Mouse (Mus musculus): ENCODE data around the gene Polr2f. TPM values are rescaled to one million over a fixed set of nuclear protein-coding genes. Genes with fewer than 3 reads are reported as not detected.

Polr2f gene
- polyA plus RNA-seq, 1 experiment from 2014 or later: 256 TPM

DNA sequence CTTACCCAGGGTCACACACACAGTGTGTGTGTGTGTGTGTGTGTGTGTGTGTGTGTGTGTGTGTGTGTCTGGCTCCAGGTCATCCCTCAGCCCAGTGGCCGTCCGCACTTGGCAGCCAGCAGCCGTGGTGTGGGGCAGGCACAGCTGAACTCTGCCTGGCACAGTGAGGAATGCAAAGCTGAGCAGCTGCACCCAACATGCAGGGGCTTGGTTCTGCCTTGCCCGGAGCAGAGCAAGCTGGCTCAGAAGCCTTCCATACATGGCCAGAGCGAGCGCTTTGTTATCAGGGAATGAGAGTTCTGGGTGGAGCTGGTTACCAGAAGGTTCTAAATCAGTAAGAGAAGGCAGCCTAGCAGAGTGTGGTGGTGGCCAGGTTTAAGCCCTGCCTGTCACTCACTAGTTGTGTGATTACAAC lies 43.2 kb upstream of the Polr2f start:
- peaks cover 21% of the 10 kb centered on the region for H3K36me3 ChIP-seq (ENCODE audit: control insufficient read depth, insufficient read depth)
- H3K27ac ChIP-seq (ENCODE audit: low read depth, low read length): 0 out of 2 replicates have a peak overlapping the region, but pooled peaks have one; percentile 3
- H3K27me3 ChIP-seq (replicated peaks; ENCODE audit: control insufficient read depth, insufficient read depth, low read length): no peaks in the 10 kb centered on the region
- H3K4me2 ChIP-seq (replicated peaks; ENCODE audit: low read depth): no peak overlapping the region
- H3K9me3 ChIP-seq (ENCODE audit: control insufficient read depth): no peaks in the 10 kb centered on the region
- peaks cover 3% of the 10 kb centered on the region; the same call in 1 of the 2 replicates for H3K4me1 ChIP-seq (replicated peaks; ENCODE audit: control insufficient read depth, insufficient read depth, low read length)
- 18% methylated on average over 6 of the region's 6 CpGs for WGBS
- no peak for TF ChIP-seq CTCF (IDR thresholded peaks at IDR 0.05; ENCODE audit: low read depth)
- no peak overlapping the region for H3K4me3 ChIP-seq (ENCODE audit: low read depth, low read length)
- no peak overlapping the region for H3K9ac ChIP-seq (ENCODE audit: low read depth, low read length)
- ATAC-seq: no peak; the same call in 1 of the 2 replicates

DNA sequence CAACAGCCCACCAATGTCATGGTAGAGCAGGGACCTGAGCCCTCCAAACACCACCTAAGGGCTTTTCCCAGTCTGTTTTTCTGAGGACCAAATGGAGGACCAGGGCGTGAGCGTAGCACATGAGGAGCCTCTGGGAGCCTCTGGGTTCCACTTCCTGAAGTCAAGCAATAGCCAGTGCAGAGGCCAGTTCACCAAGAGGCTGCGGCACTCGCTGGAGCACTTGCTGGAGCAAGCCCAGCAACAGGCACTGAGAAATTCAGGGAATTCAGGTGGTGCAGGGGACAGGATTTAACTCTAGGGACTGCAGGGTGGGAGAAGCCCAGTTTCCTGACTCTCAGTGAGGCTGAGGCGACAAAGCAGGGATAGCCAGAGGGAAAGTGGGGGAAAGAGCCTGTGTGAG lies 42.6 kb upstream of the Polr2f start:
- H3K4me2 ChIP-seq (replicated peaks; ENCODE audit: low read depth): no peak overlapping the region; the same call in 1 of the 2 replicates
- 67% methylated on average over 5 of the region's 5 CpGs for WGBS
- peaks cover 3% of the 10 kb centered on the region; the same call in 1 of the 2 replicates for H3K4me1 ChIP-seq (replicated peaks; ENCODE audit: control insufficient read depth, insufficient read depth, low read length)

DNA sequence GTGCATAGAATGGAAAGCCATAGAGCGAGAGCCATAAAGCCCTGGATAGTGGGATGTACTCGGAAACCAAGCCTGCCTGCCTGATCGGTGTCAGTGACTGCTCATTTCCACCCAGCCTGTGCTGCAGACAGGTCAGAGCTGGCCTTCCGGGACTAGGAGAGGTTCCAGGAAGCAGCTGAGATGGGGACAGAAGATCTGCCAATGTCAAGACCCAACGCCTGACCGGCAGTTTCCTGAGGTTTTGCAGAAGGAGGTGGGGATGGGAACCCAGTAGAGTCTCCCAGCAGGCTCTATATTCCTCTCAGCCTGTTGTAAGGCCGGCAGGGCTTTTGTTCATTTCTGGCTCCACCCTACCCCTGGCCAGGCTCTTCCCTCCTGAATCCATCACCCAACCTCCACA lies 41.9 kb upstream of the Polr2f start:
- ATAC-seq: no peak

More for the DNA sequence above, 42.6 kb upstream of the Polr2f start:
- H3K36me3 ChIP-seq (ENCODE audit: control insufficient read depth, insufficient read depth): peaks cover 18% of the 10 kb centered on the region
- no peak for TF ChIP-seq CTCF (IDR thresholded peaks at IDR 0.05; ENCODE audit: low read depth)
- ATAC-seq: no peak
- no peaks in the 10 kb centered on the region for H3K9me3 ChIP-seq (ENCODE audit: control insufficient read depth)
- no peaks in the 10 kb centered on the region for H3K27me3 ChIP-seq (replicated peaks; ENCODE audit: control insufficient read depth, insufficient read depth, low read length)
- no peak overlapping the region for H3K9ac ChIP-seq (ENCODE audit: low read depth, low read length)
- peak overlapping the region; percentile 50 for H3K27ac ChIP-seq (ENCODE audit: low read depth, low read length)
- H3K4me3 ChIP-seq (ENCODE audit: low read depth, low read length): no peak overlapping the region

DNA sequence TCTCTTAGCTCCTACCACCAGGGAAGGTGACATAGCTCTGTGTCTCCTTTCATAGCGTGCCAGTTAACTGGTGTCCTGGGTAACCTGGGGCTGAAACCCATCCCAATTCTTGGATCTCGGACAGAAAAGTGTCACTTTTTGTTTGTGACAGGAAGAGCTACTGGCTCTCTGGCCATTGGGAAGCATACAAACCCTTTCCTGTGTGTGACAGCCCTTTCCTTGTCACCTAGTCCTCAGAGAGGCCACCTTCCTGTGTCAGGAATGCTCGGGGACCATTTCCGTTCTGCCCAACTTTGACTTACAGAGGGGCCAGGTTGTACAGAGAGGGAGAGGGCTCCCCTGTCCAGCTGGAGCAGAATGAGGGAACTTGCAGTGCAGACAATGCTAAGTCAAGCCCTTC lies 41.4 kb upstream of the Polr2f start:
- WGBS: 69% methylated on average over 4 of the region's 4 CpGs
- H3K27ac ChIP-seq (ENCODE audit: low read depth, low read length): peak overlapping the region; percentile 50; the same call in 1 of the 2 replicates
- no peak for ATAC-seq
- TF ChIP-seq CTCF (IDR thresholded peaks at IDR 0.05; ENCODE audit: low read depth): no peak
- H3K9ac ChIP-seq (ENCODE audit: low read depth, low read length): no peak overlapping the region
- H3K4me2 ChIP-seq (replicated peaks; ENCODE audit: low read depth): no peak overlapping the region
- H3K9me3 ChIP-seq (ENCODE audit: control insufficient read depth): no peaks in the 10 kb centered on the region
- peaks cover 12% of the 10 kb centered on the region for H3K36me3 ChIP-seq (ENCODE audit: control insufficient read depth, insufficient read depth)
- H3K27me3 ChIP-seq (replicated peaks; ENCODE audit: control insufficient read depth, insufficient read depth, low read length): no peaks in the 10 kb centered on the region
- peaks cover 3% of the 10 kb centered on the region; the same call in 1 of the 2 replicates for H3K4me1 ChIP-seq (replicated peaks; ENCODE audit: control insufficient read depth, insufficient read depth, low read length)
- H3K4me3 ChIP-seq (ENCODE audit: low read depth, low read length): no peak overlapping the region

More for the DNA sequence above, 41.9 kb upstream of the Polr2f start:
- H3K4me1 ChIP-seq (replicated peaks; ENCODE audit: control insufficient read depth, insufficient read depth, low read length): peaks cover 3% of the 10 kb centered on the region; the same call in 1 of the 2 replicates
- H3K27me3 ChIP-seq (replicated peaks; ENCODE audit: control insufficient read depth, insufficient read depth, low read length): no peaks in the 10 kb centered on the region
- 47% methylated on average over 7 of the region's 7 CpGs for WGBS
- no peaks in the 10 kb centered on the region for H3K9me3 ChIP-seq (ENCODE audit: control insufficient read depth)
- no peak overlapping the region for H3K4me2 ChIP-seq (replicated peaks; ENCODE audit: low read depth)
- TF ChIP-seq CTCF (IDR thresholded peaks at IDR 0.05; ENCODE audit: low read depth): no peak
- peak overlapping the region; percentile 50 for H3K27ac ChIP-seq (ENCODE audit: low read depth, low read length)
- no peak overlapping the region for H3K4me3 ChIP-seq (ENCODE audit: low read depth, low read length)
- H3K36me3 ChIP-seq (ENCODE audit: control insufficient read depth, insufficient read depth): peaks cover 18% of the 10 kb centered on the region
- no peak overlapping the region for H3K9ac ChIP-seq (ENCODE audit: low read depth, low read length)

DNA sequence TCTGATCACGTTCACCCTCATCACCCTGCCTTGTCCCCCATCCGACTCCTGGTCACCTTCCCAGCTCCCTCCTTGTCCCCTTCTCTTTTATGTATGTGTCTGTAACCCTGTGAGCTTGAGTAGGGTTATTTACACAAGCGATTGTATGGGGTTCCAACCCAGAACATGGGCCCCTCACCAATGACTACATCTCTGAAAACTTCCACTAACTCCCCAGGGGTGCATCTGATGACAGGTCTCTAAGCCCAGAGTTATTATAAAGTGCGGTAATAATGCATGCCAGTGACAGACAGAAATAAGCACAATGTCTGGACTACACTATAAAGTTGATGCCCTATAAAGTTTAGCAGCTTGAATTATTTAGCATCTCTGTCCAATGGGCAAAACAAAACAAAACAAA lies 40.4 kb upstream of the Polr2f start:
- WGBS: 73% methylated on average over 4 of the region's 4 CpGs
- H3K9ac ChIP-seq (ENCODE audit: low read depth, low read length): no peak overlapping the region
- no peaks in the 10 kb centered on the region for H3K9me3 ChIP-seq (ENCODE audit: control insufficient read depth)
- H3K36me3 ChIP-seq (ENCODE audit: control insufficient read depth, insufficient read depth): peaks cover 4% of the 10 kb centered on the region; the same call in 1 of the 2 replicates
- no peaks in the 10 kb centered on the region for H3K27me3 ChIP-seq (replicated peaks; ENCODE audit: control insufficient read depth, insufficient read depth, low read length)
- no peak overlapping the region for H3K27ac ChIP-seq (ENCODE audit: low read depth, low read length)
- ATAC-seq: no peak
- no peak overlapping the region for H3K4me2 ChIP-seq (replicated peaks; ENCODE audit: low read depth)
- H3K4me1 ChIP-seq (replicated peaks; ENCODE audit: control insufficient read depth, insufficient read depth, low read length): peaks cover 3% of the 10 kb centered on the region; the same call in 1 of the 2 replicates
- no peak for TF ChIP-seq CTCF (IDR thresholded peaks at IDR 0.05; ENCODE audit: low read depth)
- no peak overlapping the region for H3K4me3 ChIP-seq (ENCODE audit: low read depth, low read length)

DNA sequence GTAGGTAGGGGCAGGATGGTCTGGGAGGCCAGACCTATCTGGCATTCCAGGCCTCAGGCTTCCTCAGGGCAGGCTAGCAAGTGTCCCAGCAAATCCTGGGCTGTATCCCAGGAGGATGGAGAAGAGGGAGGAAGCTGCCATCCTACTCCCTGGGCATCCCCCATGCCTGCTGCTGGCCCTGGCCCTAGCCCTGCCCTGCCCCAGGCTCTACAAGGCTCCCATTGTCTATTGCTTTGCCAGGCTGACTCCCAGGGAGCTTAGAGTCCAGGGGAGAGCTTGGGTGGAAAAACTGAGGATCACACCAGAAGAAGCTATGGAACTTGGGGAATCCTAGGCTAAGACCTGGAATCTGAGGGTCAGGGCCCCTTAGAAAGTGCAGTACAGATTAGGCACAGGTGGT lies 39.3 kb upstream of the Polr2f start:
- no peaks in the 10 kb centered on the region for H3K27me3 ChIP-seq (replicated peaks; ENCODE audit: control insufficient read depth, insufficient read depth, low read length)
- no peak overlapping the region for H3K4me3 ChIP-seq (ENCODE audit: low read depth, low read length)
- H3K9ac ChIP-seq (ENCODE audit: low read depth, low read length): no peak overlapping the region
- no peaks in the 10 kb centered on the region for H3K36me3 ChIP-seq (ENCODE audit: control insufficient read depth, insufficient read depth)
- H3K9me3 ChIP-seq (ENCODE audit: control insufficient read depth): no peaks in the 10 kb centered on the region
- no peak overlapping the region for H3K27ac ChIP-seq (ENCODE audit: low read depth, low read length)
- no peak for ATAC-seq
- no peak overlapping the region for H3K4me2 ChIP-seq (replicated peaks; ENCODE audit: low read depth)
- peaks cover under 1% of the 10 kb centered on the region; the same call in 1 of the 2 replicates for H3K4me1 ChIP-seq (replicated peaks; ENCODE audit: control insufficient read depth, insufficient read depth, low read length)
- no peak for TF ChIP-seq CTCF (IDR thresholded peaks at IDR 0.05; ENCODE audit: low read depth)

All from intestine, postnatal 0 days (tissue).